Mouse (Mus musculus): ENCODE data around the gene Mmp12.
"Not testable (repeated sequence)": the region's sequence is repeated elsewhere in the genome, so short reads cannot be mapped to it uniquely, and the experiment has no call there.

Mmp12 gene

GRCm38 (mm10) chr9:7344107-7344506, at the start of gene Mmp12:
TSS of gene Mmp12 (plus strand) at chr9:7344381.
- DNase-seq (ENCODE audit: low read depth, low spot score) = no peak

- DNase-seq (ENCODE audit: low read depth, low spot score) = no peak
These were observed 12.3 kb upstream of the Mmp12 start for GRCm38 (mm10) chr9:7331847-7332246.

GRCm38 (mm10) chr9:7335766-7336680, 8.2 kb upstream of the Mmp12 start:
- DNase-seq (ENCODE audit: low read depth, low spot score) = no peak

GRCm38 (mm10) chr9:7336740-7337483, 7.3 kb upstream of the Mmp12 start:
- peak; percentile 41 for DNase-seq (ENCODE audit: low read depth, low spot score)

GRCm38 (mm10) chr9:7345513-7345912, 1.3 kb downstream of the Mmp12 start:
- no peak for DNase-seq (ENCODE audit: low read depth, low spot score)

GRCm38 (mm10) chr9:7354535-7354934, 10.4 kb downstream of the Mmp12 start:
- no peak for DNase-seq (ENCODE audit: low read depth, low spot score)

- no peak for DNase-seq (ENCODE audit: low read depth, low spot score)
These were observed 43.8 kb downstream of the Mmp12 start, which contains the start of gene Mmp1b for GRCm38 (mm10) chr9:7387947-7388346. TSS of gene Mmp1b (minus strand) at chr9:7388047.

GRCm38 (mm10) chr9:7396556-7396955, 52.4 kb downstream of the Mmp12 start:
- not testable (repeated sequence) for DNase-seq (ENCODE audit: low read depth, low spot score)

Measured in A20 (cell line).